Mouse (Mus musculus): ENCODE measurements around the gene Gja5.

DNA sequence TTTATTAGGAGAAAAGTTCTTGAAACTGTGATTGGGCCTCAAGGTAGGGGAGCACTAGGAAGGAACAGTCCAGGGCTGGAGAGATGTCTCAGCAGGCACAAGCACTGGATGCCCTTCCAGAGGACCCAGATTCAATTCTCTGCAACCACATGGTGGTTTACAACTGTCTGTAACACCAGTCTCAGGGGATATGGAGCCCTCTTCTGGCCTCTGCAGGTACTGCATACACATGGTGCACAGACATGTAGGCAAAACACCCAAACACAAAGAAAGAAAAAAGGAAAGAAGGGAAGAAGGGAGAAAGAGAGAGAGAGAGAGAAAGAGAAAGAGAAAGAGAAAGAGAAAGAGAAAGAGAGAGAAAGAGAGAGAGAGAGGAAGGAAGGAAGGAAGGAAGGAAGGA lies 143.9 kb downstream of the Gja5 start:
- TF ChIP-seq ZNF384 (IDR thresholded peaks at IDR 0.05; ENCODE audit: low read depth, low read length) = no peak
- no peak for TF ChIP-seq MAFK (IDR thresholded peaks at IDR 0.05; ENCODE audit: insufficient read depth, low read depth, low read length)
